Mouse (Mus musculus): Measurements from ENCODE around the gene Trit1. TPM values are rescaled to one million over a fixed set of nuclear protein-coding genes. Genes with fewer than 3 reads are reported as not detected.
A peak's percentile ranks its signal among the peaks of the same experiment; 100 is the strongest.

The Trit1 gene
- polyA plus RNA-seq, 1 experiment from 2014 or later = 12.0 TPM

DNA sequence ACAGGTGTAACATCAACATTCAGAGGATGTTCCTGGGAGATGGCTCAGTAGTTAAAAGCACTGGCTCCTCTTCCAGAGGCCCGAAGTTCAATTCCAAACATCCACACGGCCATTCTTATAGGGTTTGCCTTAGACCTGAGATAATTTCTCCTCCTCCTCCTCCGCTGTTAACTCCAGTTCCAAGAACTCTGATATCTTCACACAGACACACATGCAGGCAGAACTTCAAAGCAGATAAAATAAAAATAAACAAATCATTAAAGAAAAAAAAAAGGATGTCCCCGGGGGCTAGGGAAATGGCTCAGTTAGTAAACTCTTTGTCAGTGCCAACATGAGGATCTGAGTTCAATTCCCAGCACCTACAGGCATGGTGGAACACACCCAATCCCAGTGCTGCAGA is 61.8 kb downstream of the Trit1 start:
- H3K9ac ChIP-seq (ENCODE audit: low read length) = no peak overlapping the region
- no peak for ATAC-seq (ENCODE audit: low FRiP score, low TSS enrichment)
- H3K9me3 ChIP-seq (ENCODE audit: control insufficient read depth, low read length) = no peaks in the 10 kb centered on the region
- no peak for DNase-seq (ENCODE audit: low spot score)
- H3K36me3 ChIP-seq (ENCODE audit: control insufficient read depth, insufficient read depth, low read length) = no peaks in the 10 kb centered on the region
- H3K4me1 ChIP-seq (replicated peaks; ENCODE audit: control insufficient read depth, insufficient read depth) = no peaks in the 10 kb centered on the region
- no peak overlapping the region for H3K4me3 ChIP-seq (ENCODE audit: low read depth, low read length)
- H3K27ac ChIP-seq (replicated peaks) = no peak overlapping the region
- no peak for TF ChIP-seq CTCF (IDR thresholded peaks at IDR 0.05; ENCODE audit: low read depth)
- TF ChIP-seq EP300 (optimal IDR thresholded peaks at IDR 0.05) = no peak
- no peaks in the 10 kb centered on the region for H3K27me3 ChIP-seq (ENCODE audit: control insufficient read depth, insufficient read depth, low read length)
- H3K4me2 ChIP-seq (replicated peaks; ENCODE audit: low read depth) = no peak overlapping the region
- WGBS = 63% methylated on average over 4 of the region's 4 CpGs

DNA sequence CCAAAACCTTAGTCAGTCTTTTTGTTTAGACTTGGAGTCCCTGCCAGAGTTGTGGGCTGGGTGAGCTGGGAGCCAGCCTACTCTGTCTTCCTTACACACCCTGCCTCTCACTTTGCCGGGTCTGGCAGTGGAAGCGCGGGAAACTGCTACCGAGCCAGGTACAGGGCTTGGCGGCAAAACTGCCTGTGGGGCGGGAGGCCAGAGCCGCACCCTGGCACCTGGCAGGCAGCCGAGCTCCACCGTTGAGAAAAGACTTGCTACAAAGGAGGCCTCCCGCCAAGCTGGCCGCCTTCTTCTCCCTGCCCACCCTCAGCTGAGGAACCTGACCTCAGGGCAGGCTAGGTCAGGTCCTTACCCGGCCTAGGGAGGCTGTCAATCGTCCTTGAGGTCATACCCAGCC is 64.4 kb downstream of the Trit1 start:
- 22% methylated on average over 13 of the region's 13 CpGs for WGBS
- peak; percentile 69 for ATAC-seq (ENCODE audit: low FRiP score, low TSS enrichment)

DNA sequence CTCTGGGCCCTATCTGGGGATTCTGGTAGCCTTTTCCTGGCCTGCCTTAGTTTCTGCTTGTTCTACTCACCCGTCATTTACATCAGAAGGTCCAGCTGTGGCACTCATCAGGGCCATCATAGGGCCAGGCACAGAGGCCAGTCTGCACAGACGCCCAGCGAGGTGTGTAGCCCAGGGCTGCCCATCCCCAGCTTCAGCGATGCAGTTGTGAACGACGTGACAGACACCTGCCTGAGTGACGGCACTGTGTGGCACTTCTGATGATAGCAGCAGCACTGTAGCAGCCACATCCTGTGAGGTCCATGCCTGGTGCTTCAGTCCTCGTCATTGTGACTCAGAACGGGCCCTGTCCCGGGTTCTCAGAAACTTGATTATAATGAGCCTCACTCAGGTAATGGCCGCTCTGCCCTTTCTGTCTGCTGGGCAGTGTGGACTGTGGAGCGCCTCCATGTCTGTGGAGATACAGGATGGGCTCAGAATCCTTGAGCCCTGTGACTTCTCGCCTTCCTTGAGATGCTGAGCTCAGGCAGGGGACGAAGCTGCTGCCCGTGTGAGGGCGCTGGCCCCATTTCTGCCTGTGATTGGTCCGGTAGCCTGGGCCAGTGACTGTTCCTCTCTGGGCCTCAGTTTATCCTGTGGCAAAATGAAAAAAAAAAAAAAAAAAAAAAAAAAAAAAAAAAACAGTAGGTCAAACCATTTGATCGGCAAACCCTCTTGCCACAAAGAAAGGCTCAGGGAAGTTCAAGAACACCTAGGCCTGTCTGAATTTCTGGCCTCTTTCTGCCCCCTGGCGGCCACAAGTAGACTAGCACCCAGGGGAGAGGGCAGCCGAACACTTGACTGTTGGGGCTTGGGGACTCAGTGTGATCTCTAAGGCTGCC is 66.1 kb downstream of the Trit1 start:
- Histone ChIP-seq H3K9ac (ENCODE audit: low read length) (no peak overlapping the region), H3K27me3 (ENCODE audit: control insufficient read depth, insufficient read depth, low read length) (no peaks in the 10 kb centered on the region), H3K9me3 (ENCODE audit: control insufficient read depth, low read length) (no peaks in the 10 kb centered on the region), H3K27ac (replicated peaks) (no peak overlapping the region), H3K36me3 (ENCODE audit: control insufficient read depth, insufficient read depth, low read length) (no peaks in the 10 kb centered on the region), H3K4me3 (ENCODE audit: low read depth, low read length) (no peak overlapping the region), H3K4me2 (replicated peaks; ENCODE audit: low read depth) (no peak overlapping the region), H3K4me1 (replicated peaks; ENCODE audit: control insufficient read depth, insufficient read depth) (no peaks in the 10 kb centered on the region)
- peak; percentile 63 for ATAC-seq (ENCODE audit: low FRiP score, low TSS enrichment)
- TF ChIP-seq EP300 (optimal IDR thresholded peaks at IDR 0.05) (no peak), CTCF (IDR thresholded peaks at IDR 0.05; ENCODE audit: low read depth) (peak; percentile 86)
- WGBS = 73% methylated on average over 20 of the region's 20 CpGs
- DNase-seq (ENCODE audit: low spot score) = peak; percentile 73

More for the DNA sequence above, 64.4 kb downstream of the Trit1 start:
- Histone ChIP-seq H3K4me3 (ENCODE audit: low read depth, low read length) (no peak overlapping the region), H3K4me2 (replicated peaks; ENCODE audit: low read depth) (no peak overlapping the region), H3K27ac (replicated peaks) (peak overlapping the region; percentile 63; the same call in 1 of the 2 replicates), H3K9ac (ENCODE audit: low read length) (no peak overlapping the region), H3K36me3 (ENCODE audit: control insufficient read depth, insufficient read depth, low read length) (no peaks in the 10 kb centered on the region), H3K9me3 (ENCODE audit: control insufficient read depth, low read length) (no peaks in the 10 kb centered on the region), H3K4me1 (replicated peaks; ENCODE audit: control insufficient read depth, insufficient read depth) (no peaks in the 10 kb centered on the region), H3K27me3 (ENCODE audit: control insufficient read depth, insufficient read depth, low read length) (no peaks in the 10 kb centered on the region)
- peak; percentile 93 for DNase-seq (ENCODE audit: low spot score)
- TF ChIP-seq CTCF (IDR thresholded peaks at IDR 0.05; ENCODE audit: low read depth) (no peak), EP300 (optimal IDR thresholded peaks at IDR 0.05) (no peak)

DNA sequence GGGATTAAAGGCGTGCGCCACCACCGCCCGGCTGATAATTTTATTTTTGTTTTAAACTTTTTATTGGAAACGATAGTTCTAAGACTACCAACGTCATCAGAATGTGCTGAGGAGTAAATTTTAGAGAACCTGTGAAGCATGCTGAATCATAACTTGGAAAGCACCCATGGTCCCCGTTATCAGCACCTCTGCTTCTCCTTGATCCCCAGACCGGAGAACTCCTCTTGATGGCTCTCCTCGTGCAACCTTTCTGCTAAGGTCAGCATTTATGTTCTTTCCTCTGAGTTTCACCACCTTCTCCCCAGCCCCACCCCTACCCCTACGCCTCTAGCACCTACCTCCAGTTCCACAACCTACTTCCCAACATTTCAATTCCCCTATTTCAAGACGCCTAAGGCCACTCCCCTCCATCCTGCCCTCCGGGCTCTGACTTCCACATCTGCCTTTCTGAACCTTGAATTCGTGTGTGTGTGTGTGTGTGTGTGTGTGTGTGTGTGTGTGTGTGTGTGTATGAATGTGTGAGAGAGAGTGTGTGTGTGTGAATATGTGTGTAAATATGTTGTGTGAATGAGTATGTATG is 67.0 kb downstream of the Trit1 start:
- H3K27me3 ChIP-seq (ENCODE audit: control insufficient read depth, insufficient read depth, low read length) = no peaks in the 10 kb centered on the region
- H3K4me2 ChIP-seq (replicated peaks; ENCODE audit: low read depth) = no peak overlapping the region
- no peaks in the 10 kb centered on the region for H3K9me3 ChIP-seq (ENCODE audit: control insufficient read depth, low read length)
- no peaks in the 10 kb centered on the region for H3K36me3 ChIP-seq (ENCODE audit: control insufficient read depth, insufficient read depth, low read length)
- DNase-seq (ENCODE audit: low spot score) (no peak), ATAC-seq (ENCODE audit: low FRiP score, low TSS enrichment) (no peak)
- no peak overlapping the region for H3K4me3 ChIP-seq (ENCODE audit: low read depth, low read length)
- H3K9ac ChIP-seq (ENCODE audit: low read length) = no peak overlapping the region
- 62% methylated on average over 13 of the region's 13 CpGs for WGBS
- no peaks in the 10 kb centered on the region for H3K4me1 ChIP-seq (replicated peaks; ENCODE audit: control insufficient read depth, insufficient read depth)
- no peak overlapping the region for H3K27ac ChIP-seq (replicated peaks)
- TF ChIP-seq CTCF (IDR thresholded peaks at IDR 0.05; ENCODE audit: low read depth) (no peak), EP300 (optimal IDR thresholded peaks at IDR 0.05) (no peak)

DNA sequence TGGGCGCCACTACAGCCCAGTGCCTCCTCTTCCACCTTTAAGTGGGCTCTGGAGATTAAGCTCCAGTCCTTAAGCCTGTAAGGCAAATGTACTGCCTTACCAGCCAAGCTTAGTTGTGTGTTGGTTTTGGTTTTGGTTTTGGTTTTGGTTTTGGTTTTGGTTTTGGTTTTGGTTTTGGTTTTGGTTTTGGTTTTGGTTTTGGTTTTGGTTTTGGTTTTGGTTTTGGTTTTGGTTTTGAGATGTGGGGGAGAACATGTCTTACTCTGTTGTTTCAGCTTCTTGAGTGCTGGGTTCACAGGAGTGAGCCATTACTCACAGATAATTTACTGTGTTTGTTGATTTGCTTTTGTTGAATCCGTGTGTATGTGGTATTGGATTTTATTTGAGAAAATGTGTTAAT is 68.9 kb downstream of the Trit1 start:
- Histone ChIP-seq H3K4me3 (ENCODE audit: low read depth, low read length) (no peak overlapping the region), H3K9me3 (ENCODE audit: control insufficient read depth, low read length) (no peaks in the 10 kb centered on the region), H3K9ac (ENCODE audit: low read length) (no peak overlapping the region), H3K27ac (replicated peaks) (no peak overlapping the region), H3K27me3 (ENCODE audit: control insufficient read depth, insufficient read depth, low read length) (no peaks in the 10 kb centered on the region), H3K4me2 (replicated peaks; ENCODE audit: low read depth) (no peak overlapping the region), H3K36me3 (ENCODE audit: control insufficient read depth, insufficient read depth, low read length) (no peaks in the 10 kb centered on the region), H3K4me1 (replicated peaks; ENCODE audit: control insufficient read depth, insufficient read depth) (no peaks in the 10 kb centered on the region)
- DNase-seq (ENCODE audit: low spot score) (no peak), ATAC-seq (ENCODE audit: low FRiP score, low TSS enrichment) (no peak)
- TF ChIP-seq EP300 (optimal IDR thresholded peaks at IDR 0.05) = no peak
- 79% methylated on average over 2 of the region's 2 CpGs for WGBS

DNA sequence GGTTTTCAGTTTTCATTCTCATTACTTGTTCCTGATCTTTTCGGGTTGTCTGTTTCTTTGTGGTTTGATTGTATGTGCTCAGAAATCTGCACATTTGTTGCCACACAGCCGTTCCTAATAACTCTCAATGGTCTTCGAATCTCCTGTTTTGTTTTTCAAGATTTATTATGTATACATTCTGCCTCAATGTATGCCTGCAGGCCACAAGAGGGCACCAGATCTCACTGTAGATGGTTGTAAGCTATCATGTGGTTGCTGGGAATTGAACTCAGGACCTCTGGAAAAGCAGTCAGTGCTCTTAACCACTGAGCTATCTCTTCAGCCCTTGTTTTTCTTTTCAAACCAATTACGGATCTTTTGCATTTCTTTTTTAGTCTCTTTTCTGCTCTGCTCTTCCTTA is 70.0 kb downstream of the Trit1 start:
- Histone ChIP-seq H3K36me3 (ENCODE audit: control insufficient read depth, insufficient read depth, low read length) (no peaks in the 10 kb centered on the region), H3K9me3 (ENCODE audit: control insufficient read depth, low read length) (no peaks in the 10 kb centered on the region), H3K27ac (replicated peaks) (no peak overlapping the region), H3K4me1 (replicated peaks; ENCODE audit: control insufficient read depth, insufficient read depth) (no peaks in the 10 kb centered on the region), H3K9ac (ENCODE audit: low read length) (no peak overlapping the region), H3K4me3 (ENCODE audit: low read depth, low read length) (no peak overlapping the region), H3K27me3 (ENCODE audit: control insufficient read depth, insufficient read depth, low read length) (no peaks in the 10 kb centered on the region), H3K4me2 (replicated peaks; ENCODE audit: low read depth) (no peak overlapping the region)
- TF ChIP-seq CTCF (IDR thresholded peaks at IDR 0.05; ENCODE audit: low read depth) = peak; percentile 43
- no peak for TF ChIP-seq EP300 (optimal IDR thresholded peaks at IDR 0.05)
- 80% methylated on average over 4 of the region's 4 CpGs for WGBS
- no peak for DNase-seq (ENCODE audit: low spot score)
- no peak for ATAC-seq (ENCODE audit: low FRiP score, low TSS enrichment)

Measured in stomach, postnatal 0 days (tissue).